Mouse (Mus musculus): Measurements from ENCODE around the gene Milr1.

DNA sequence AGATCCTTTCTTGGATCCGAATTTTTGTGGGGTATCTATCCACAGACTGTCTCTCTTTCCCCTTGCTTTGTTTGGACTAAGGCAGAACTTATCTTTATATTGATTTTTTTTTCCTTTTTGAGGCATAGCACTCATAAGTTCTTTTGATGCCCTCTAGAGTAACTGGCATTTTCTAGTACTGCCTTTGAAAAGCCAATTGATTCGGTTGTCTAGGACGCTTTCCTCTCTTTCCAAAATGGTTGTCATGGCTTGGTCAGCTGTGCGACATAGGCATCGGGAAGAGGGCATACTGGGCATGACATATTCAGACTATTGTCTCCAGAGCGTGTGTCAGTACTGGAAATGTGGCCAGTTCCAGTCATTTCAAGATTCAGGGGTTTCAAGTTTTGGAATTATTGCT lies 38.6 kb downstream of the Milr1 start:
- TF ChIP-seq CTCF (IDR thresholded peaks at IDR 0.05; ENCODE audit: extremely low read depth, insufficient read depth, low read length), result no peak
- no peak for TF ChIP-seq POLR2A (IDR thresholded peaks at IDR 0.05; ENCODE audit: extremely low read depth, insufficient read depth, low read length)

All from cortical plate, adult 2 months (tissue).